In the genomic region with DNA sequence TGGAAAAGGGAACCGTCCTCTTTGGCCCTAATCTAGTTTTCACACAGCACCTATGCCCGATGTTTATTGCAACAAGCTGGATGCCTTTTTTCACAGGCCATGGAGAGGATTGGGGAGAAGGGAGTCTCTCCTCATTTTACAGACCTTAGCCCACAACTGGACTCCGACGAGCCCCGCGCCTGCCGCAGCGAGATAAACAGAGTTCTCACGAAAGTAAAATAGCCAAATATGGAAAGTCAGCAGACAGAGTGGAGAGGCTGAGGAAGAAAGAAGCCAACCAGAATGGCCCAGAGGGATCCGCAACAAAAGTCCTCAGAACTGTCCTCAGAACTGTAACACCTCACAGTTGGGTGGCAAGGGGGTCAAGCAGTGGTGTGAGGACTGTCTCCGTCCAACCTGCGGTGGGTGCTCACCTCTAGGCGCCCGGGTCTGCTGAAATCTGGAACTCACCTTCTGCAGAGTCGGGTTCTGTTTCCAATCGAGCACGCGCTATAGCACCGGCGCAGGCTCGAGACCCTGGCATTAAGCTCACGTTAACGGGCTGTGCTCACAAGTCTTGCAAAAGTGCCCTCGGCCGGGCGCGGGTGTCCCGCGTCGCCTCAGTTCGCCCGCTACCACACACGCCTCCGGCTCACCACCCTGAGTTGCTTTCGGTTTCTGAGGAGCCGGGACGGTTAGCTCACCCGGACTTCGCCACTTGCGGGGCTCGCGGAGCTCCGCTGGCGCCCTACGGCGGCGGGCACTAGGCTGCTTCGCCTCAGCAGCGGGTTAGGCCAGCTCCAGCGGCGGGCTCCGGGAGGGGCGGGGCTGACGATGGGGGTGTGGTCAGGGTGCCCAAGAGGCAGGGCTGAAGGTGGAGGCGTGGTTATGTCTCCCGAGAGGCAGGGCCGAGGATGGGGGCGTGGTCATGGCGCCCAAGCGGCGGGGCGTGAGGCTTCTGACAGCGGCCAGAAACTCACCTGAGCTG, we compare ENCODE assay signal across 8 mouse cellular contexts. TPM values are rescaled to one million over a fixed set of nuclear protein-coding genes. Genes with fewer than 3 reads are reported as not detected.
A peak's percentile ranks its signal among the peaks of the same experiment; 100 is the strongest.
DNase-seq lines count a peak whose midpoint lies in the region; ATAC-seq and TF ChIP-seq lines count a peak whose summit lies in the region.

TSS of gene Traf5 (minus strand) at position 754 of the 967 bp plus-strand sequence.

- ATAC-seq in forebrain, embryonic 11.5 days (replicated peaks; ENCODE audit: low FRiP score), result peak; percentile 98
- ATAC-seq in heart, embryonic 16.5 days (replicated peaks; ENCODE audit: extremely low read depth, insufficient read depth, low FRiP score), result peak; percentile 98
- peak; percentile 98 for ATAC-seq in liver, embryonic 16.5 days (ENCODE audit: low read depth)
- peak; percentile 98 for ATAC-seq in neural tube, embryonic 13.5 days (ENCODE audit: low read depth)

- peaks cover 7% of the 10 kb centered on the region; the same call in 1 of the 2 replicates for H3K27me3 ChIP-seq in forebrain, embryonic 11.5 days (ENCODE audit: control insufficient read depth, insufficient read depth, low read length)
- no peaks in the 10 kb centered on the region for H3K27me3 ChIP-seq in heart, embryonic 16.5 days (ENCODE audit: control insufficient read depth, insufficient read depth, low read length)
- no peaks in the 10 kb centered on the region for H3K27me3 ChIP-seq in liver, embryonic 16.5 days (ENCODE audit: control insufficient read depth, insufficient read depth, low read depth, low read length)
- peaks cover 29% of the 10 kb centered on the region for H3K27me3 ChIP-seq in neural tube, embryonic 13.5 days
- no peaks in the 10 kb centered on the region for H3K27me3 ChIP-seq in testis, adult 2 months (ENCODE audit: control insufficient read depth, insufficient read depth, low read length)

- 3% methylated on average over 63 of the region's 63 CpGs for WGBS in forebrain, embryonic 11.5 days
- WGBS in heart, embryonic 16.5 days, result 2% methylated on average over 63 of the region's 63 CpGs
- under 1% methylated on average over 63 of the region's 63 CpGs for WGBS in liver, embryonic 16.5 days (ENCODE audit: insufficient replicate concordance)
- 2% methylated on average over 63 of the region's 63 CpGs for WGBS in neural tube, embryonic 13.5 days

- no peaks in the 10 kb centered on the region for H3K9me3 ChIP-seq in forebrain, embryonic 11.5 days (ENCODE audit: control insufficient read depth, low read length)
- H3K9me3 ChIP-seq in heart, embryonic 16.5 days (replicated peaks; ENCODE audit: control insufficient read depth, low read length), result no peaks in the 10 kb centered on the region
- no peaks in the 10 kb centered on the region for H3K9me3 ChIP-seq in liver, embryonic 16.5 days (replicated peaks; ENCODE audit: control insufficient read depth, low read length)
- no peaks in the 10 kb centered on the region for H3K9me3 ChIP-seq in neural tube, embryonic 13.5 days

- peak within 1 kb of the TSS; percentile 56 for H3K4me3 ChIP-seq in forebrain, embryonic 11.5 days (ENCODE audit: low read depth, low read length)
- H3K4me3 ChIP-seq in heart, embryonic 16.5 days (ENCODE audit: low read length), result peak within 1 kb of the TSS; percentile 78
- H3K4me3 ChIP-seq in liver, embryonic 16.5 days (ENCODE audit: low read depth, low read length), result peak within 1 kb of the TSS; percentile 78
- peak within 1 kb of the TSS; percentile 52 for H3K4me3 ChIP-seq in neural tube, embryonic 13.5 days
- H3K4me3 ChIP-seq in testis, adult 2 months (ENCODE audit: control insufficient read depth, low read depth, low read length), result peak within 1 kb of the TSS; percentile 91

- H3K4me2 ChIP-seq in forebrain, embryonic 11.5 days (ENCODE audit: low read depth, low read length, severe bottlenecking), result peak within 1 kb of the TSS; percentile 88
- peak within 1 kb of the TSS; percentile 87 for H3K4me2 ChIP-seq in heart, embryonic 16.5 days (ENCODE audit: low read depth, low read length)
- peak within 1 kb of the TSS; percentile 96 for H3K4me2 ChIP-seq in liver, embryonic 16.5 days (ENCODE audit: low read depth, low read length)
- H3K4me2 ChIP-seq in neural tube, embryonic 13.5 days, result peak within 1 kb of the TSS; percentile 82

- no peaks in the 10 kb centered on the region for H3K36me3 ChIP-seq in forebrain, embryonic 11.5 days (ENCODE audit: control insufficient read depth, insufficient read depth, low read length)
- H3K36me3 ChIP-seq in heart, embryonic 16.5 days (ENCODE audit: control insufficient read depth, insufficient read depth), result no peaks in the 10 kb centered on the region
- no peaks in the 10 kb centered on the region for H3K36me3 ChIP-seq in liver, embryonic 16.5 days (ENCODE audit: control insufficient read depth, insufficient read depth)
- H3K36me3 ChIP-seq in neural tube, embryonic 13.5 days, result no peaks in the 10 kb centered on the region
- H3K36me3 ChIP-seq in testis, adult 2 months (ENCODE audit: control insufficient read depth, insufficient read depth, low read length), result no peaks in the 10 kb centered on the region

- DNase-seq in CD8-positive naive resting alpha-beta T cell, adult 2 months (ENCODE audit: low read depth in 2 of 2, low spot score in 2 of 2), result peak; percentile 93 to 96
- DNase-seq in c-Kit-positive CD71-negative TER-119-negative erythroid progenitor cells, embryonic 14.5 days (ENCODE audit: low read depth), result peak; percentile 79
- DNase-seq in forebrain, embryonic 11.5 days (ENCODE audit: low spot score), result peak; percentile 98
- DNase-seq in kidney, postnatal 4 days, result peak; percentile 99

- TF ChIP-seq POLR2A in testis, adult 2 months (IDR thresholded peaks at IDR 0.05; ENCODE audit: control insufficient read depth, low read depth, low read length), result no peak; the same call in 1 of the 2 replicates

- TF ChIP-seq CTCF in testis, adult 2 months (IDR thresholded peaks at IDR 0.05; ENCODE audit: control insufficient read depth, insufficient read depth, insufficient replicate concordance, low read depth, low read length), result no peak

- peaks cover 3% of the 10 kb centered on the region; the same call in 1 of the 2 replicates for H3K4me1 ChIP-seq in forebrain, embryonic 11.5 days (replicated peaks; ENCODE audit: control insufficient read depth, insufficient read depth, low read length)
- peaks cover 14% of the 10 kb centered on the region for H3K4me1 ChIP-seq in heart, embryonic 16.5 days (ENCODE audit: control insufficient read depth, insufficient read depth, low read length)
- H3K4me1 ChIP-seq in liver, embryonic 16.5 days (ENCODE audit: control insufficient read depth, low read depth, low read length), result peaks cover 23% of the 10 kb centered on the region
- peaks cover 9% of the 10 kb centered on the region for H3K4me1 ChIP-seq in neural tube, embryonic 13.5 days (replicated peaks)
- peaks cover 8% of the 10 kb centered on the region for H3K4me1 ChIP-seq in testis, adult 2 months (ENCODE audit: control insufficient read depth, insufficient read depth, low read length)

- peak within 1 kb of the TSS; percentile 63 for H3K9ac ChIP-seq in forebrain, embryonic 11.5 days (ENCODE audit: low read length)
- H3K9ac ChIP-seq in heart, embryonic 16.5 days (ENCODE audit: low read length), result peak within 1 kb of the TSS; percentile 88
- H3K9ac ChIP-seq in liver, embryonic 16.5 days (ENCODE audit: low read depth, low read length), result peak within 1 kb of the TSS; percentile 86
- peak within 1 kb of the TSS; percentile 75 for H3K9ac ChIP-seq in neural tube, embryonic 13.5 days

- no peak within 1 kb of the TSS for H3K27ac ChIP-seq in forebrain, embryonic 11.5 days (ENCODE audit: low read depth, low read length)
- H3K27ac ChIP-seq in heart, embryonic 16.5 days (ENCODE audit: low read length), result peak within 1 kb of the TSS; percentile 83
- H3K27ac ChIP-seq in liver, embryonic 16.5 days (ENCODE audit: low read length), result peak within 1 kb of the TSS; percentile 75
- H3K27ac ChIP-seq in neural tube, embryonic 13.5 days (replicated peaks), result no peak within 1 kb of the TSS
- peak within 1 kb of the TSS; percentile 73 for H3K27ac ChIP-seq in testis, adult 2 months (ENCODE audit: control insufficient read depth, insufficient read depth, low read depth, low read length)

RNA-seq across cellular contexts. Expression of gene Traf5, which starts in this region (rescaled TPM):
- polyA plus RNA-seq in forebrain, embryonic 11.5 days (2014; fragmentation: Nextera tagmentation; extraction: Ambion mirVana), result 2.8 and 4.4 TPM in 2 replicates
- 15.5 and 16.1 TPM in 2 replicates for polyA plus RNA-seq in heart, embryonic 16.5 days (2015; fragmentation: Nextera tagmentation; extraction: Ambion mirVana)
- polyA plus RNA-seq in liver, embryonic 16.5 days (2015; fragmentation: Nextera tagmentation; extraction: Ambion mirVana), result 4.9 and 5.3 TPM in 2 replicates
- 2.4 and 4.4 TPM in 2 replicates for polyA plus RNA-seq in neural tube, embryonic 13.5 days (2015; fragmentation: Nextera tagmentation; extraction: Ambion mirVana)
- polyA plus RNA-seq in testis, adult 2 months (2012; rRNA removed), result 1.6 and 2.0 TPM in 2 replicates

Comparison
In these comparisons a context has a peak if more than half of its experiments do, and no peak if none do; other contexts are left out.
1. H3K27ac ChIP-seq: peak in heart, embryonic 16.5 days (single experiment), liver, embryonic 16.5 days (single experiment) and testis, adult 2 months (single experiment); none in forebrain, embryonic 11.5 days (single experiment) and neural tube, embryonic 13.5 days (single experiment).
2. Peak in every context shown above with its lines, with median percentiles within 50 percentile points of each other: DNase-seq, ATAC-seq, H3K4me2 ChIP-seq, H3K4me3 ChIP-seq and H3K9ac ChIP-seq.